Mouse (Mus musculus) C2C12 (cell line): ENCODE data around the gene Dlg4. TPM values are rescaled to one million over a fixed set of nuclear protein-coding genes. Genes with fewer than 3 reads are reported as not detected.

Source experiments
- H3K27me3 ChIP-seq: one replicate; pipeline ENCODE4 v1.6.1; 2011; ENCODE audit not compliant: control insufficient read depth, insufficient read depth, insufficient read length
- H3K36me3 ChIP-seq: one replicate; pipeline ENCODE4 v1.6.1; 2011; ENCODE audit not compliant: control insufficient read depth, insufficient read depth
- H3K4me3 ChIP-seq: one replicate; pipeline ENCODE4 v1.5.1; 2011; ENCODE audit warnings: mild to moderate bottlenecking, control low read depth; ENCODE audit not compliant: poor library complexity, insufficient read depth, severe bottlenecking
- H3K79me2 ChIP-seq: one replicate; pipeline ENCODE4 v1.6.1; 2011; ENCODE audit not compliant: control insufficient read depth, insufficient read depth
- H3K79me3 ChIP-seq: one replicate; pipeline ENCODE4 v1.6.1; 2011; ENCODE audit warnings: low read depth, control low read depth
- H3ac ChIP-seq: one replicate; pipeline ENCODE3; 2011; ENCODE audit warnings: low read depth; ENCODE audit not compliant: control insufficient read depth, insufficient read length
- CEBPB ChIP-seq: IDR thresholded peaks from one replicate; pipeline ENCODE4 v1.6.1; 2011; ENCODE audit warnings: low read depth, mild to moderate bottlenecking, control low read depth, moderate library complexity
- CTCF ChIP-seq: IDR thresholded peaks from one replicate; pipeline ENCODE4 v1.5.1; 2011; ENCODE audit not compliant: control insufficient read depth, insufficient read depth, insufficient read length
- FOSL1 ChIP-seq: IDR thresholded peaks from one replicate; pipeline ENCODE4 v1.8.0; 2011; ENCODE audit warnings: mild to moderate bottlenecking, low read length; ENCODE audit not compliant: poor library complexity, insufficient read depth, severe bottlenecking
- MAX ChIP-seq: IDR thresholded peaks from one replicate; pipeline ENCODE4 v1.6.1; 2011; ENCODE audit warnings: mild to moderate bottlenecking, control low read depth
- MYOD1 ChIP-seq: IDR thresholded peaks from one replicate; pipeline ENCODE4 v1.6.1; 2011; ENCODE audit warnings: low read depth; ENCODE audit not compliant: control insufficient read depth, insufficient read length
- MYOG ChIP-seq: IDR thresholded peaks from one replicate; pipeline ENCODE4 v1.6.1; 2011; ENCODE audit not compliant: control insufficient read depth, insufficient read length; ENCODE audit errors: extremely low read depth
- USF1 ChIP-seq: IDR thresholded peaks from one replicate; pipeline ENCODE4 v1.6.1; 2011; ENCODE audit warnings: low read depth, mild to moderate bottlenecking, control low read depth, moderate library complexity
- polyA plus RNA-seq: library from polyadenylated mRNA; unstranded; fragments of >200 nt; fragmentation: generic; extraction: Trizol; gene quantifications from one replicate; pipeline ENCODE4 v1.2.1, GENCODE M21; 2012; ENCODE audit warnings: missing spikeins

Gene Dlg4
- polyA plus RNA-seq, 1 experiment = 25.3 TPM

- Histone ChIP-seq H3ac (peak overlapping the region; percentile 90), H3K36me3 (peaks cover 55% of the 10 kb centered on the region)
Observed at GRCm38 (mm10) chr11:69979827-69980195, 36.9 kb upstream of the Dlg4 start.

GRCm38 (mm10) chr11:69980196-69981140, 36.3 kb upstream of the Dlg4 start:
- TF ChIP-seq MYOD1 = no peak
- TF ChIP-seq CTCF = no peak
- no peak for TF ChIP-seq FOSL1
- no peak for TF ChIP-seq MYOG
- TF ChIP-seq MAX = peak; percentile 20
- peak; percentile 11 for TF ChIP-seq USF1
- TF ChIP-seq CEBPB = peak; percentile 30
- Histone ChIP-seq H3K4me3 (peak overlapping the region; percentile 94), H3K36me3 (peaks cover 55% of the 10 kb centered on the region), H3K27me3 (no peaks in the 10 kb centered on the region), H3ac (peak overlapping the region; percentile 97), H3K79me2 (peaks cover 76% of the 10 kb centered on the region), H3K79me3 (peaks cover 66% of the 10 kb centered on the region)

More at GRCm38 (mm10) chr11:69979827-69980195, 36.9 kb upstream of the Dlg4 start:
- no peak for TF ChIP-seq MYOG
- no peak for TF ChIP-seq CTCF
- no peak for TF ChIP-seq MYOD1
- TF ChIP-seq MAX = no peak
- no peak for TF ChIP-seq CEBPB
- no peak for TF ChIP-seq FOSL1
- no peak for TF ChIP-seq USF1
- peaks cover 70% of the 10 kb centered on the region for H3K79me2 ChIP-seq
- H3K4me3 ChIP-seq = peak overlapping the region; percentile 94
- peaks cover 61% of the 10 kb centered on the region for H3K79me3 ChIP-seq
- H3K27me3 ChIP-seq = no peaks in the 10 kb centered on the region

GRCm38 (mm10) chr11:69981141-69981762, 35.5 kb upstream of the Dlg4 start, which contains the start of gene Ctdnep1:
Ctdnep1 (plus strand) TSS chr11:69981156.
- Histone ChIP-seq H3K27me3 (no peaks in the 10 kb centered on the region), H3K79me3 (peaks cover 66% of the 10 kb centered on the region), H3K79me2 (peaks cover 80% of the 10 kb centered on the region), H3K4me3 (peak within 1 kb of the TSS; percentile 94), H3ac (peak within 1 kb of the TSS; percentile 97), H3K36me3 (peaks cover 55% of the 10 kb centered on the region)
- no peak for TF ChIP-seq CEBPB

GRCm38 (mm10) chr11:69982225-69982624, 34.5 kb upstream of the Dlg4 start, which contains the start of gene Elp5:
Elp5 (minus strand) TSS chr11:69982517.
- Histone ChIP-seq H3K27me3 (no peaks in the 10 kb centered on the region), H3K36me3 (peaks cover 58% of the 10 kb centered on the region)

GRCm38 (mm10) chr11:69982877-69983276, 33.9 kb upstream of the Dlg4 start:
- Histone ChIP-seq H3K79me2 (peaks cover 85% of the 10 kb centered on the region), H3ac (peak overlapping the region; percentile 20), H3K36me3 (peaks cover 58% of the 10 kb centered on the region), H3K27me3 (no peaks in the 10 kb centered on the region), H3K79me3 (peaks cover 61% of the 10 kb centered on the region), H3K4me3 (no peak overlapping the region)
- TF ChIP-seq MYOG (no peak), CEBPB (no peak), USF1 (no peak), CTCF (no peak), MAX (no peak), MYOD1 (no peak), FOSL1 (no peak)

More at GRCm38 (mm10) chr11:69982225-69982624, 34.5 kb upstream of the Dlg4 start, which contains the start of gene Elp5:
- Histone ChIP-seq H3K79me2 (peaks cover 85% of the 10 kb centered on the region), H3ac (peak within 1 kb of the TSS; percentile 97), H3K4me3 (peak within 1 kb of the TSS; percentile 94), H3K79me3 (peaks cover 65% of the 10 kb centered on the region)
- no peak for TF ChIP-seq MAX
- no peak for TF ChIP-seq FOSL1
- TF ChIP-seq CTCF = no peak
- TF ChIP-seq CEBPB = no peak
- TF ChIP-seq MYOG = no peak
- TF ChIP-seq USF1 = no peak
- TF ChIP-seq MYOD1 = no peak
